Mouse (Mus musculus) hindbrain, embryonic 10.5 days (tissue): ENCODE measurements at regions not wholly inside any gene's neighbourhood (a gene's known extent, or its start where the extent isn't known, plus 50 kb on each side); places are given as distances from the start of the nearest gene placed in this dataset.

Experiments
- DNase-seq: peaks from one replicate; pipeline ENCODE4 v3.0.0-alpha.2; 2017; ENCODE audit warnings: low spot score
- H3K27ac ChIP-seq: fragments of 300-500 bp; sonication (generic); 2 replicates; pipeline ENCODE4 v1.5.1; 2016; ENCODE audit warnings: mild to moderate bottlenecking, moderate library complexity
- H3K27me3 ChIP-seq: fragments of 300-500 bp; sonication (generic); 2 replicates; pipeline ENCODE4 v1.6.1; 2016; ENCODE audit warnings: mild to moderate bottlenecking; ENCODE audit not compliant: poor library complexity, insufficient read depth, severe bottlenecking
- H3K36me3 ChIP-seq: fragments of 300-500 bp; sonication (generic); 2 replicates; pipeline ENCODE4 v1.6.1; 2016; ENCODE audit warnings: mild to moderate bottlenecking, moderate library complexity
- H3K4me1 ChIP-seq: fragments of 300-500 bp; sonication (generic); replicated peaks from 2 replicates; pipeline ENCODE4 v1.6.1; 2016; ENCODE audit warnings: mild to moderate bottlenecking
- H3K4me3 ChIP-seq: fragments of 300-500 bp; sonication (generic); 2 replicates; pipeline ENCODE4 v1.5.1; 2016; ENCODE audit warnings: mild to moderate bottlenecking, moderate library complexity
- H3K9me3 ChIP-seq: fragments of 300-500 bp; sonication (generic); 2 replicates; pipeline ENCODE4 v1.6.1; 2016; ENCODE audit warnings: mild to moderate bottlenecking, moderate library complexity
- WGBS: fragments of 180-500 bp; shearing (Covaris S2); methylation state at CpG from one replicate; pipeline ENCODE4 v1.1.7; 2016; 5-methylcytosine and 5-hydroxymethylcytosine counted together

GRCm38 (mm10) chr7:136049587-136049930, 333.4 kb upstream of the Mki67 start:
- Histone ChIP-seq H3K9me3 (no peaks in the 10 kb centered on the region), H3K4me1 (peaks cover 46% of the 10 kb centered on the region), H3K4me3 (no peak overlapping the region), H3K27ac (peak overlapping the region; percentile 89), H3K36me3 (no peaks in the 10 kb centered on the region), H3K27me3 (0 out of 2 replicates have a peak, but pooled peaks cover 2% of the 10 kb centered on the region)
- 72% methylated on average over 4 of the region's 4 CpGs for WGBS
- DNase-seq: no peak

GRCm38 (mm10) chr7:136050116-136050515, 334.0 kb upstream of the Mki67 start:
- Histone ChIP-seq H3K4me1 (peaks cover 46% of the 10 kb centered on the region), H3K27ac (0 out of 2 replicates have a peak overlapping the region, but pooled peaks have one; percentile 23), H3K9me3 (no peaks in the 10 kb centered on the region), H3K27me3 (0 out of 2 replicates have a peak, but pooled peaks cover 2% of the 10 kb centered on the region), H3K4me3 (no peak overlapping the region), H3K36me3 (no peaks in the 10 kb centered on the region)
- no peak for DNase-seq
- 68% methylated on average over 3 of the region's 3 CpGs for WGBS

GRCm38 (mm10) chr7:136056876-136057484, 340.8 kb upstream of the Mki67 start:
- H3K9me3 ChIP-seq: no peaks in the 10 kb centered on the region
- no peak overlapping the region for H3K4me3 ChIP-seq
- H3K27ac ChIP-seq: no peak overlapping the region
- H3K4me1 ChIP-seq: peaks cover 42% of the 10 kb centered on the region
- no peaks in the 10 kb centered on the region for H3K27me3 ChIP-seq
- no peak for DNase-seq
- H3K36me3 ChIP-seq: no peaks in the 10 kb centered on the region
- WGBS: 66% methylated on average over 16 of the region's 16 CpGs

GRCm38 (mm10) chr7:136058319-136058718, 342.2 kb upstream of the Mki67 start:
- peaks cover 52% of the 10 kb centered on the region for H3K4me1 ChIP-seq
- H3K36me3 ChIP-seq: no peaks in the 10 kb centered on the region
- H3K9me3 ChIP-seq: no peaks in the 10 kb centered on the region
- DNase-seq: no peak
- no peaks in the 10 kb centered on the region for H3K27me3 ChIP-seq
- 70% methylated on average over 5 of the region's 5 CpGs for WGBS
- no peak overlapping the region for H3K4me3 ChIP-seq
- H3K27ac ChIP-seq: no peak overlapping the region

- peaks cover 52% of the 10 kb centered on the region for H3K4me1 ChIP-seq
Measured at GRCm38 (mm10) chr7:136058751-136059681, 342.9 kb upstream of the Mki67 start.

GRCm38 (mm10) chr7:136059896-136060295, 343.7 kb upstream of the Mki67 start:
- 45% methylated on average over 11 of the region's 11 CpGs for WGBS
- H3K27ac ChIP-seq: peak overlapping the region; percentile 69
- no peaks in the 10 kb centered on the region for H3K27me3 ChIP-seq
- no peak overlapping the region for H3K4me3 ChIP-seq
- H3K36me3 ChIP-seq: no peaks in the 10 kb centered on the region
- no peaks in the 10 kb centered on the region for H3K9me3 ChIP-seq
- DNase-seq: no peak
- H3K4me1 ChIP-seq: peaks cover 59% of the 10 kb centered on the region

More at GRCm38 (mm10) chr7:136058751-136059681, 342.9 kb upstream of the Mki67 start:
- peak overlapping the region; percentile 69 for H3K27ac ChIP-seq
- no peaks in the 10 kb centered on the region for H3K9me3 ChIP-seq
- H3K36me3 ChIP-seq: no peaks in the 10 kb centered on the region
- peak; percentile 30 for DNase-seq
- H3K4me3 ChIP-seq: no peak overlapping the region
- WGBS: 62% methylated on average over 14 of the region's 14 CpGs
- no peaks in the 10 kb centered on the region for H3K27me3 ChIP-seq

GRCm38 (mm10) chr7:136060339-136061073, 344.3 kb upstream of the Mki67 start:
- H3K4me1 ChIP-seq: peaks cover 61% of the 10 kb centered on the region
- DNase-seq: peak; percentile 73
- WGBS: 11% methylated on average over 29 of the region's 29 CpGs
- H3K36me3 ChIP-seq: no peaks in the 10 kb centered on the region
- no peaks in the 10 kb centered on the region for H3K9me3 ChIP-seq
- H3K4me3 ChIP-seq: peak overlapping the region; percentile 34
- no peaks in the 10 kb centered on the region for H3K27me3 ChIP-seq
- H3K27ac ChIP-seq: peak overlapping the region; percentile 94

- Histone ChIP-seq H3K36me3 (no peaks in the 10 kb centered on the region), H3K4me1 (peaks cover 61% of the 10 kb centered on the region), H3K9me3 (no peaks in the 10 kb centered on the region), H3K27me3 (no peaks in the 10 kb centered on the region), H3K27ac (peak overlapping the region; percentile 59; the same call in 1 of the 2 replicates), H3K4me3 (no peak overlapping the region)
- 57% methylated on average over 5 of the region's 5 CpGs for WGBS
- no peak for DNase-seq
Measured at GRCm38 (mm10) chr7:136062658-136063057, 346.5 kb upstream of the Mki67 start.

GRCm38 (mm10) chr7:136065038-136065678, 349.0 kb upstream of the Mki67 start:
- no peaks in the 10 kb centered on the region for H3K27me3 ChIP-seq
- peaks cover 41% of the 10 kb centered on the region for H3K4me1 ChIP-seq
- 83% methylated on average over 12 of the region's 12 CpGs for WGBS
- no peak overlapping the region for H3K4me3 ChIP-seq
- no peak for DNase-seq
- H3K27ac ChIP-seq: peak overlapping the region; percentile 29; the same call in 1 of the 2 replicates
- H3K9me3 ChIP-seq: no peaks in the 10 kb centered on the region
- no peaks in the 10 kb centered on the region for H3K36me3 ChIP-seq

- Histone ChIP-seq H3K36me3 (no peaks in the 10 kb centered on the region), H3K4me3 (no peak overlapping the region), H3K27ac (peak overlapping the region; percentile 29; the same call in 1 of the 2 replicates), H3K9me3 (no peaks in the 10 kb centered on the region), H3K4me1 (peaks cover 37% of the 10 kb centered on the region), H3K27me3 (0 out of 2 replicates have a peak, but pooled peaks cover 1% of the 10 kb centered on the region)
- DNase-seq: no peak
- WGBS: 63% methylated on average over 10 of the region's 10 CpGs
Measured at GRCm38 (mm10) chr7:136065679-136066055, 349.5 kb upstream of the Mki67 start.

GRCm38 (mm10) chr7:136070881-136071280, 354.7 kb upstream of the Mki67 start:
- no peak overlapping the region for H3K4me3 ChIP-seq
- H3K27ac ChIP-seq: no peak overlapping the region
- H3K36me3 ChIP-seq: no peaks in the 10 kb centered on the region
- 0 out of 2 replicates have a peak, but pooled peaks cover 8% of the 10 kb centered on the region for H3K27me3 ChIP-seq
- 86% methylated on average over 5 of the region's 5 CpGs for WGBS
- H3K9me3 ChIP-seq: no peaks in the 10 kb centered on the region
- peaks cover 11% of the 10 kb centered on the region for H3K4me1 ChIP-seq
- DNase-seq: peak; percentile 1

- Histone ChIP-seq H3K27me3 (0 out of 2 replicates have a peak, but pooled peaks cover 8% of the 10 kb centered on the region), H3K4me3 (no peak overlapping the region), H3K36me3 (no peaks in the 10 kb centered on the region), H3K4me1 (peaks cover 10% of the 10 kb centered on the region), H3K9me3 (no peaks in the 10 kb centered on the region), H3K27ac (no peak overlapping the region)
- WGBS: 85% methylated on average over 4 of the region's 4 CpGs
- DNase-seq: peak; percentile 1
Measured at GRCm38 (mm10) chr7:136071331-136071730, 355.2 kb upstream of the Mki67 start.
